Mouse (Mus musculus) embryonic stem cell, embryonic (primary cell): ENCODE measurements at regions not wholly inside any gene's neighbourhood (a gene's known extent, or its start where the extent isn't known, plus 50 kb on each side); places are given as distances from the start of the nearest gene placed in this dataset.

Experiments
- CTCF ChIA-PET, 4 experiments: fragments of 300-600 bp in 2 of 4; fragments of 350-600 bp in 2 of 4; sonication (Branson Sonifier 250); formaldehyde crosslinking; loops; one replicate each; lab custom pipeline; 2022; ENCODE audit warnings: inconsistent platforms in 2 of 4; lab: Charles Lee
- POLR2A ChIA-PET, 4 experiments: fragments of 300-600 bp in 2 of 4; fragments of 350-600 bp in 2 of 4; sonication (Branson Sonifier 250); formaldehyde crosslinking; loops; one replicate each; lab custom pipeline; 2022; ENCODE audit warnings: antibody characterized with exemption in 4 of 4, inconsistent platforms in 1 of 4; lab: Charles Lee

- ChIA-PET POLR2A (no interaction called here), CTCF (no interaction called here)
These were observed 384.3 kb downstream of the Btbd3 start for GRCm38 (mm10) chr2:138640654-138641053.

GRCm38 (mm10) chr2:138641335-138641734 lies 385.0 kb downstream of the Btbd3 start:
- CTCF ChIA-PET = no interaction called here
- POLR2A ChIA-PET = no interaction called here

- CTCF ChIA-PET = no interaction called here
- POLR2A ChIA-PET = no interaction called here
These were observed 392.3 kb downstream of the Btbd3 start for GRCm38 (mm10) chr2:138648616-138649015.

- POLR2A ChIA-PET = no interaction called here
- CTCF ChIA-PET = no interaction called here
These were observed 403.0 kb downstream of the Btbd3 start for GRCm38 (mm10) chr2:138659376-138659775.

- CTCF ChIA-PET = no interaction called here
- POLR2A ChIA-PET = interaction anchor here in 1 of 4 experiments (0.7 kb wide), 1 partner anchor 284 kb away, joined by 3 read pairs; no protein-coding TSS in a partner anchor
These were observed 413.9 kb downstream of the Btbd3 start for GRCm38 (mm10) chr2:138670307-138670706.

- CTCF ChIA-PET = no interaction called here
These were observed 418.4 kb downstream of the Btbd3 start for GRCm38 (mm10) chr2:138674801-138675200.

GRCm38 (mm10) chr2:138675229-138676065 lies 419.1 kb downstream of the Btbd3 start:
- ChIA-PET CTCF (no interaction called here), POLR2A (no interaction called here)

More at GRCm38 (mm10) chr2:138674801-138675200, 418.4 kb downstream of the Btbd3 start:
- POLR2A ChIA-PET = no interaction called here

GRCm38 (mm10) chr2:138688140-138688871 lies 431.9 kb downstream of the Btbd3 start:
- ChIA-PET CTCF (no interaction called here), POLR2A (no interaction called here)

- ChIA-PET CTCF (no interaction called here), POLR2A (no interaction called here)
These were observed 433.1 kb downstream of the Btbd3 start for GRCm38 (mm10) chr2:138689497-138689896.

- ChIA-PET CTCF (no interaction called here), POLR2A (no interaction called here)
These were observed 446.4 kb downstream of the Btbd3 start for GRCm38 (mm10) chr2:138702783-138703182.

- ChIA-PET POLR2A (no interaction called here), CTCF (interaction anchor here in 1 of 4 experiments (0.6 kb wide), 1 partner anchor 40 kb away, joined by 3 read pairs; no protein-coding TSS in a partner anchor)
These were observed 447.7 kb downstream of the Btbd3 start for GRCm38 (mm10) chr2:138703943-138704541.

- ChIA-PET CTCF (no interaction called here), POLR2A (no interaction called here)
These were observed 452.4 kb downstream of the Btbd3 start for GRCm38 (mm10) chr2:138708763-138709162.

GRCm38 (mm10) chr2:138733846-138734245 lies 477.5 kb downstream of the Btbd3 start:
- ChIA-PET POLR2A (no interaction called here), CTCF (no interaction called here)

GRCm38 (mm10) chr2:138744806-138745205 lies 488.4 kb downstream of the Btbd3 start:
- ChIA-PET POLR2A (no interaction called here), CTCF (no interaction called here)

- CTCF ChIA-PET = no interaction called here
These were observed 504.1 kb downstream of the Btbd3 start for GRCm38 (mm10) chr2:138760439-138760963.

GRCm38 (mm10) chr2:138761400-138761799 lies 505.0 kb downstream of the Btbd3 start:
- POLR2A ChIA-PET = no interaction called here
- CTCF ChIA-PET = interaction anchor here in 1 of 4 experiments (0.7 kb wide), 1 partner anchor 21 kb away, joined by 3 read pairs; no protein-coding TSS in a partner anchor

More at GRCm38 (mm10) chr2:138760439-138760963, 504.1 kb downstream of the Btbd3 start:
- POLR2A ChIA-PET = no interaction called here

GRCm38 (mm10) chr2:138766275-138766842 lies 510.0 kb downstream of the Btbd3 start:
- POLR2A ChIA-PET = no interaction called here
- CTCF ChIA-PET = no interaction called here

GRCm38 (mm10) chr2:138783781-138784180 lies 527.4 kb downstream of the Btbd3 start:
- ChIA-PET POLR2A (no interaction called here), CTCF (interaction anchor here in 1 of 4 experiments (0.6 kb wide), 1 partner anchor 16 kb away, joined by 5 read pairs; no protein-coding TSS in a partner anchor)
